Mouse (Mus musculus) stomach, embryonic 14.5 days (tissue): ENCODE measurements around the gene Sik1. TPM values are rescaled to one million over a fixed set of nuclear protein-coding genes. Genes with fewer than 3 reads are reported as not detected.

ENCODE experiments used
- ATAC-seq: fragments of 200-750 bp; cut with Nextera tagmentation; 2 replicates; pipeline ENCODE4 v1.8.0; 2017; ENCODE audit warnings: low read depth, moderate TSS enrichment; ENCODE audit not compliant: insufficient number of reproducible peaks, insufficient read depth, low FRiP score
- H3K27ac ChIP-seq: fragments of 300-500 bp; sonication (generic); 2 replicates; pipeline ENCODE4 v1.5.1; 2014; ENCODE audit warnings: mild to moderate bottlenecking, low read length, moderate library complexity, mixed read lengths
- H3K27me3 ChIP-seq: fragments of 300-500 bp; sonication (generic); 2 replicates; pipeline ENCODE4 v1.6.1; 2014; ENCODE audit warnings: low read length, control low read depth, mixed read lengths; ENCODE audit not compliant: control insufficient read depth, insufficient read depth
- H3K36me3 ChIP-seq: fragments of 300-500 bp; sonication (generic); 2 replicates; pipeline ENCODE4 v1.6.1; 2014; ENCODE audit warnings: mild to moderate bottlenecking, control low read depth, low read length, moderate library complexity, mixed read lengths; ENCODE audit not compliant: control insufficient read depth, insufficient read depth
- H3K4me1 ChIP-seq: fragments of 300-500 bp; sonication (generic); 2 replicates; pipeline ENCODE4 v1.6.1; 2014; ENCODE audit warnings: low read length, control low read depth, mixed read lengths; ENCODE audit not compliant: control insufficient read depth, insufficient read depth
- H3K4me2 ChIP-seq: fragments of 300-500 bp; sonication (generic); replicated peaks from 2 replicates; pipeline ENCODE4 v1.6.1; 2014; ENCODE audit warnings: low read depth, low read length, control low read depth
- H3K4me3 ChIP-seq: fragments of 300-500 bp; sonication (generic); 2 replicates; pipeline ENCODE4 v1.5.1; 2014; ENCODE audit warnings: low read depth, low read length, control low read depth
- H3K9ac ChIP-seq: fragments of 300-500 bp; sonication (generic); replicated peaks from 2 replicates; pipeline ENCODE4 v1.6.1; 2014; ENCODE audit warnings: low read depth, mild to moderate bottlenecking, control low read depth, low read length, moderate library complexity, mixed read lengths
- H3K9me3 ChIP-seq: fragments of 300-500 bp; sonication (generic); 2 replicates; pipeline ENCODE4 v1.6.1; 2016; ENCODE audit warnings: low read depth, low read length, control low read depth; ENCODE audit not compliant: control insufficient read depth
- WGBS: fragments of 180-500 bp; shearing (Covaris S2); extraction: QIAGEN DNeasy Blood & Tissue Kit; methylation state at CpG from one replicate; pipeline ENCODE4 v1.1.7; 2014; 5-methylcytosine and 5-hydroxymethylcytosine counted together
- polyA plus RNA-seq: library from polyadenylated mRNA; unstranded; fragments of >200 nt; fragmentation: Nextera tagmentation; extraction: Ambion mirVana; gene quantifications from 2 replicates; pipeline ENCODE4 v1.2.1, GENCODE M21; 2014

Sik1 gene
- polyA plus RNA-seq, 1 experiment from 2014 or later, result 19.7 TPM

DNA sequence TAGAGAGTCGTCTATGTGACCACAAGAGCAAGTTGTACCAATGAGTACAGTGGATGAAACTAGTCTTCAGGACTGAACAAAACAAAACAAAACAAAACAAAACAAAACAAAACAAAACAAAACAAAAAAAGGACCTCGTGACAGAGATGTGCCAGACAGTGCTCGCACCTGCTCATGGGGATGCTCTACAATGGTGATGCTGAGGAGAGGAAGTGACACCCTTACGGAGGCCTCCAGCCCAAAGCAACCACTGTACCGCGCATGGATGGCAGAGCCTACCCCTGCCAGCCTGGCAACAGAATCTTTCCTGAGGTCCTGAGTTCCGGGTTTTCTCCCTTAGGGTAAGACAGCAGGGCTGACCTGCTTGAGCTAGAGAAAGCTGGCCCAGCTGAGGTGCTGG lies 46.5 kb downstream of the Sik1 start:
- WGBS, result 94% methylated on average over 7 of the region's 7 CpGs
- Histone ChIP-seq H3K27me3 (no peaks in the 10 kb centered on the region), H3K9ac (no peak overlapping the region), H3K36me3 (no peaks in the 10 kb centered on the region), H3K4me2 (no peak overlapping the region), H3K4me1 (peaks cover 9% of the 10 kb centered on the region; the same call in 1 of the 2 replicates), H3K27ac (no peak overlapping the region), H3K4me3 (no peak overlapping the region), H3K9me3 (no peaks in the 10 kb centered on the region)
- no peak for ATAC-seq

- no peak overlapping the region for H3K4me2 ChIP-seq
- H3K9me3 ChIP-seq, result no peaks in the 10 kb centered on the region
- H3K27me3 ChIP-seq, result no peaks in the 10 kb centered on the region
- no peaks in the 10 kb centered on the region for H3K36me3 ChIP-seq
- no peak overlapping the region for H3K27ac ChIP-seq
- no peak overlapping the region for H3K9ac ChIP-seq
- H3K4me1 ChIP-seq, result peaks cover 9% of the 10 kb centered on the region; the same call in 1 of the 2 replicates
- 52% methylated on average over 10 of the region's 10 CpGs for WGBS
- ATAC-seq, result peak; percentile 21; the same call in 1 of the 2 replicates
- H3K4me3 ChIP-seq, result no peak overlapping the region
These were observed 47.3 kb downstream of the Sik1 start for GRCm38 (mm10) chr17:31808082-31808875.

DNA sequence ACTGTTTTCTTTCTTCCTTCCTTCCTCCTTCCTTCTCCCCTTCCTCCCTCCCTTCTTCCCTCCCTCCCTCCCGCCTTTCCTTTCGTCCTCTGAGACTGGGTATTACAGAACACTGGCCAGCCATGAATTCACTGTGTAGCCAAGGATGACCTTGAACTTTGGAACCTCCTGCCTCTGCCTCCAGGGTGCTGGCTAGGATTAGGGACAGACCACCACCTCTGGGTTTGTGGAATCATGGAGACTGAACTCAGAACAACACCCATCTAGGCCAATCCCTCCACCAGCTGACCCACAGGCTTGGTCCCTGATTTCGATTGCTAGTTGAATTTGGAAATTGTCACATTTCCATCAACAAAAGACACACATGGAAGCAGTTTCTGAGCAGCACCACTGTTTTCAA lies 49.1 kb downstream of the Sik1 start:
- Histone ChIP-seq H3K27ac (peak overlapping the region; percentile 66; the same call in 1 of the 2 replicates), H3K9ac (no peak overlapping the region), H3K4me1 (peaks cover 9% of the 10 kb centered on the region; the same call in 1 of the 2 replicates), H3K36me3 (no peaks in the 10 kb centered on the region), H3K4me3 (no peak overlapping the region), H3K9me3 (no peaks in the 10 kb centered on the region), H3K27me3 (no peaks in the 10 kb centered on the region), H3K4me2 (no peak overlapping the region)
- ATAC-seq, result no peak
- WGBS, result 64% methylated on average over 3 of the region's 3 CpGs

DNA sequence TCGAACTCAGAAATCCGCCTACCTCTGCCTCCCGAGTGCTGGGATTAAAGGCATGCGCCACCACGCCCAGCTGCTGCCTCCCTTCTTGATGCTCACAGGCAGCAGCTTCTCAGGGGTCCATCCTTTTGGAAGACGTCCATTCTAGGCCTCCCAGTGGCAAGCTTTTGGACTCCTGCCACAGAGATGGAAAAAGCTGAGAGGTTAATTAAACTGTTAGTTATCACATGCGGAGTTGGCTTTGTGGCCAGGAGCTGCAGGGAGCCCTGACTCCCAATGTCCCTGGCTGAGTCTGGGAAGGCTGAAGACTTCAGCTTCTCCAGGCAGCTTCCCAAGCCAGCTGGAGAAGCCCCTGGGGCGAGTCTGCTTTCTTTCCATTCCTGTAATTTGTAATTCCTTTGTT lies 49.6 kb downstream of the Sik1 start:
- no peak overlapping the region for H3K4me2 ChIP-seq
- H3K9me3 ChIP-seq, result no peaks in the 10 kb centered on the region
- 46% methylated on average over 8 of the region's 8 CpGs for WGBS
- peaks cover 9% of the 10 kb centered on the region; the same call in 1 of the 2 replicates for H3K4me1 ChIP-seq
- H3K4me3 ChIP-seq, result no peak overlapping the region
- no peak overlapping the region for H3K9ac ChIP-seq
- H3K36me3 ChIP-seq, result no peaks in the 10 kb centered on the region
- peak overlapping the region; percentile 66; the same call in 1 of the 2 replicates for H3K27ac ChIP-seq
- no peaks in the 10 kb centered on the region for H3K27me3 ChIP-seq
- no peak; the same call in 1 of the 2 replicates for ATAC-seq

GRCm38 (mm10) chr17:31805585-31805984 lies 50.0 kb downstream of the Sik1 start:
- no peak for ATAC-seq
- H3K9ac ChIP-seq, result no peak overlapping the region
- WGBS, result 56% methylated on average over 4 of the region's 4 CpGs
- peaks cover 9% of the 10 kb centered on the region; the same call in 1 of the 2 replicates for H3K4me1 ChIP-seq
- no peak overlapping the region for H3K4me2 ChIP-seq
- H3K27ac ChIP-seq, result no peak overlapping the region; the same call in 1 of the 2 replicates
- no peaks in the 10 kb centered on the region for H3K27me3 ChIP-seq
- H3K4me3 ChIP-seq, result no peak overlapping the region
- no peaks in the 10 kb centered on the region for H3K9me3 ChIP-seq
- H3K36me3 ChIP-seq, result no peaks in the 10 kb centered on the region

DNA sequence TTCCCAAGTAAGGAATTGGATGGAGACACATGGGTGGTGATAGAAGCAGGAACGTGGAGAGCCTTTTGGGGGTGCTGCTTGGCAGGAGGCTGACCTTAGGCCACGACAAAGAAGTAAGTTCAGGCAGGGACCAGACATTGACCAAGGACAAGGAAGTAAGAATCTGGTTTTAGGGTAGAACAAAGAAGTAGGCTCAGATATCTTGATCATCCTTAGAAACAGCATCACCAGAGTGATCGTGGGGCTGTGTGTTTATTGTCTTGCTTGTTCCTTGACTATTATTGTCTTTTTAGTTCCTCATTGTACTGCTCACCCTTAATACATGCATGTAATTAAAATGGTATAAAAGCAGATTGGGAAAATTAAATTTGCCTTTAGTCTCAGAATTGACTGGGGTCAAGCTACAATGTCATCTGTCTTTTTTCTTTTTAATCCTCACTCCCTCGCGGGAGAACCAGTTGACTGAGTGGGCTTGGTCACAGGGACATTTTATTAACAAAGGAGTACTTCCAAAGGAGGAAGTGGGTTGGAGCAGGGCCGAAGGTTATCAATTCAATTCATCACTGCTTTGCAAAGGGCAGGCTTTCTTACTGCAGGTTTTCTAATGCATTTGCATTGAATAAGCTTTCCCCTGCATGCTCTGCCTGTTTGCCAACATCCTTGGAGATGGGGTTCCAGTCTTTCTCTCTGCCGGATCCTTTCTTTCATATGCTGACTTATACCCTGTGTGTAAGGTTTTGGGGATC lies 53.2 kb downstream of the Sik1 start:
- Histone ChIP-seq H3K4me2 (no peak overlapping the region), H3K4me3 (no peak overlapping the region), H3K27ac (no peak overlapping the region), H3K9me3 (no peaks in the 10 kb centered on the region), H3K4me1 (peaks cover 6% of the 10 kb centered on the region; the same call in 1 of the 2 replicates), H3K9ac (no peak overlapping the region), H3K27me3 (no peaks in the 10 kb centered on the region), H3K36me3 (no peaks in the 10 kb centered on the region)
- 47% methylated on average over 7 of the region's 7 CpGs for WGBS
- no peak for ATAC-seq

DNA sequence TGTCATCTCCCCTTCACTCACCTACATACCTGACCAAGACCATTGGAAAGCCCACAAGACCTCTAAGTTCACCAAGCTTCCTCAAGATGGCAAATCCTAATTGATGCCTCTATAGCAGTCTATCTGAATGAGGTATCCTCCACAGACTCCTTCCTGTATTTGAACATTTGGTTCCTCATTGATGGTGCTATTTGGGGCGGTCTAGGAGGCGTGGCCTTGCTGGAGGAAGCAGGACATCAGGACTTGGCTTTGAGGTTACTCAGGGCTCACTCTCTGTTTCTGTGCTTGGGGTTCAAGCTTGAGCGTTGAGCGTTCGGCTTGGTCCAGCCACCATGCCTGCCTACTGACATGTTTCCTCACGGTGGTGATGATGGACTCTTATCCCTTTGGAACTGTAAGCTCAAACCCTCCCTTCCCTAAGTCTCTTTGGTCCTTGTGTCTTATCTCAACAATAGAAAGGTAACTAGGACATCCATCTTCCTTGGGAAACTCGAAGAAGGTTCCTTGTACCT lies 54.7 kb downstream of the Sik1 start:
- no peaks in the 10 kb centered on the region for H3K9me3 ChIP-seq
- H3K36me3 ChIP-seq, result no peaks in the 10 kb centered on the region
- no peaks in the 10 kb centered on the region for H3K27me3 ChIP-seq
- H3K4me2 ChIP-seq, result no peak overlapping the region
- no peak for ATAC-seq
- no peak overlapping the region for H3K27ac ChIP-seq
- peaks cover 4% of the 10 kb centered on the region; the same call in 1 of the 2 replicates for H3K4me1 ChIP-seq
- 87% methylated on average over 7 of the region's 7 CpGs for WGBS
- H3K9ac ChIP-seq, result no peak overlapping the region
- H3K4me3 ChIP-seq, result no peak overlapping the region

DNA sequence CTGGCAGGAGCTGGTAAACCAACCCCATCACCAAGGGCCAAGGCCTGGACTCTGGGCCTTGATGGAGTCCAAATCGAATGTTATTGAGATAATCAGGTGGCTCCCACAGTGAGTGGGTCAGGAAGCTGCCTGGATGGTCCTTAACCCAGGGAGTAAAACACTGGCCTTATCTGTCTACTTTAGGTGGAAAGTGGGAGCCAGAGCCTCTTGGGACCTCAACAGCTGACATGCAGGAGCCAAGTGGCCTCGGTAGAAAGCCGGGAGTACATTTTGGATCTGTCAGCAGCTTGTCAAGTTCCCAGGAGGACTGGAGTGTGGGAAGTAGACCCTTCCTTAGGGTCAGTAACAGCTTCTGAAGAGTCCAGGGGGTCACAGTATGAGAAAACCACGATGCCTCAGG lies 59.7 kb downstream of the Sik1 start:
- H3K4me3 ChIP-seq, result no peak overlapping the region

More for the DNA sequence above, 59.7 kb downstream of the Sik1 start:
- no peak for ATAC-seq
- Histone ChIP-seq H3K36me3 (no peaks in the 10 kb centered on the region), H3K4me1 (peaks cover 13% of the 10 kb centered on the region), H3K27me3 (no peaks in the 10 kb centered on the region), H3K9ac (no peak overlapping the region), H3K27ac (no peak overlapping the region), H3K9me3 (no peaks in the 10 kb centered on the region), H3K4me2 (no peak overlapping the region)
- 69% methylated on average over 4 of the region's 4 CpGs for whole genome bisulfite sequencing
